Mouse (Mus musculus) hindbrain, embryonic 11.5 days (tissue): ENCODE measurements around the gene Nr4a1. TPM values are rescaled to one million over a fixed set of nuclear protein-coding genes. Genes with fewer than 3 reads are reported as not detected.
A peak's percentile ranks its signal among the peaks of the same experiment; 100 is the strongest.

Experiments used
- ATAC-seq: fragments of 200-750 bp; cut with Nextera tagmentation; 2 replicates; pipeline ENCODE4 v1.8.0; 2017; ENCODE audit warnings: mild to moderate bottlenecking, moderate TSS enrichment, moderate library complexity; ENCODE audit not compliant: low FRiP score
- DNase-seq: peaks from one replicate; pipeline ENCODE4 v3.0.0-alpha.2; 2015; ENCODE audit warnings: low spot score
- H3K27ac ChIP-seq: fragments of 300-500 bp; sonication (generic); 2 replicates; pipeline ENCODE4 v1.5.1; 2014; ENCODE audit warnings: mild to moderate bottlenecking, low read depth, low read length
- H3K27me3 ChIP-seq: fragments of 300-500 bp; sonication (generic); 2 replicates; pipeline ENCODE4 v1.6.1; 2014; ENCODE audit warnings: mild to moderate bottlenecking, low read length, moderate library complexity, mixed read lengths; ENCODE audit not compliant: control insufficient read depth, insufficient read depth
- H3K36me3 ChIP-seq: fragments of 300-500 bp; sonication (generic); 2 replicates; pipeline ENCODE4 v1.6.1; 2014; ENCODE audit warnings: mild to moderate bottlenecking, low read length, moderate library complexity, mixed read lengths; ENCODE audit not compliant: control insufficient read depth, insufficient read depth
- H3K4me1 ChIP-seq: fragments of 300-500 bp; sonication (generic); replicated peaks from 2 replicates; pipeline ENCODE4 v1.6.1; 2014; ENCODE audit warnings: low read length, mixed read lengths; ENCODE audit not compliant: control insufficient read depth, insufficient read depth
- H3K4me2 ChIP-seq: fragments of 300-500 bp; sonication (generic); replicated peaks from 2 replicates; pipeline ENCODE4 v1.6.1; 2014; ENCODE audit warnings: mild to moderate bottlenecking, low read depth, low read length
- H3K4me3 ChIP-seq: fragments of 300-500 bp; sonication (generic); 2 replicates; pipeline ENCODE4 v1.5.1; 2014; ENCODE audit warnings: low read depth, low read length
- H3K9ac ChIP-seq: fragments of 300-500 bp; sonication (generic); 2 replicates; pipeline ENCODE4 v1.6.1; 2014; ENCODE audit warnings: low read depth, low read length
- H3K9me3 ChIP-seq: fragments of 300-500 bp; sonication (generic); 2 replicates; pipeline ENCODE4 v1.6.1; 2016; ENCODE audit warnings: low read length; ENCODE audit not compliant: control insufficient read depth
- WGBS: fragments of 180-500 bp; shearing (Covaris S2); extraction: QIAGEN DNeasy Blood & Tissue Kit; methylation state at CpG from one replicate; pipeline ENCODE4 v1.1.7; 2014; 5-methylcytosine and 5-hydroxymethylcytosine counted together
- polyA plus RNA-seq: library from polyadenylated mRNA; unstranded; fragments of >200 nt; fragmentation: Nextera tagmentation; extraction: Ambion mirVana; gene quantifications from 2 replicates; pipeline ENCODE4 v1.2.1, GENCODE M21; 2014

The Nr4a1 gene
- 2.2 and 2.9 TPM in 2 replicates for polyA plus RNA-seq

GRCm38 (mm10) chr15:101253886-101254795 lies at the start of gene Nr4a1:
Gene Nr4a1, plus strand, starts transcription at chr15:101254269.
- H3K4me1 ChIP-seq: no peaks in the 10 kb centered on the region
- DNase-seq (peak; percentile 63), ATAC-seq (peak; percentile 76)
- peak within 1 kb of the TSS; percentile 17; the same call in 1 of the 2 replicates for H3K27ac ChIP-seq
- no peaks in the 10 kb centered on the region for H3K9me3 ChIP-seq
- H3K9ac ChIP-seq: peak within 1 kb of the TSS; percentile 74
- WGBS: under 1% methylated on average over 54 of the region's 82 CpGs
- H3K36me3 ChIP-seq: no peaks in the 10 kb centered on the region; the same call in 1 of the 2 replicates
- H3K4me3 ChIP-seq: peak within 1 kb of the TSS; percentile 57
- H3K27me3 ChIP-seq: no peaks in the 10 kb centered on the region
- H3K4me2 ChIP-seq: peak within 1 kb of the TSS; percentile 91

DNA sequence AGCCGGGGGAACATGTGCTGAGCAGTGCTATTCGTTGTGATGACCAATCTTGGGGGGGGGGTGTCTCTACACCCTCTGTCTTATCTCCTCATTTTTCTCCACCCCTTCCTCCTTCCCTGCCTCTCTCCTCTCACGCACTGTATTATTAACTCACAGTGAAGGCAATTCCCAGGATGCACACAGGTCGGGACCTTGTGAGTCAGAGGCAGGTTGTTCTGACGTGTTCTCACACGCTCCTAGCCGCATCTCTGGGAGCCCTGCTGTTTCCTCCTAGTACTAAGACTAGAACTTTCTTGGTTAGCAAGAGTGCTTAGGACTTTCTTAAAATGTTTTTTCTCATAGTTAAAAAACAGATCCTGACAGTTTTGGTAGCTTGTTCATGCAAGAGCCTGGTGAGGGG lies 49.3 kb upstream of the Nr4a1 start:
- Histone ChIP-seq H3K9ac (no peak overlapping the region), H3K4me1 (no peaks in the 10 kb centered on the region), H3K4me2 (no peak overlapping the region), H3K9me3 (no peaks in the 10 kb centered on the region), H3K4me3 (no peak overlapping the region), H3K27me3 (no peaks in the 10 kb centered on the region), H3K27ac (no peak overlapping the region), H3K36me3 (peaks cover 7% of the 10 kb centered on the region)
- ATAC-seq (no peak), DNase-seq (no peak)
- 90% methylated on average over 7 of the region's 7 CpGs for WGBS

- no peak overlapping the region for H3K9ac ChIP-seq
- H3K4me1 ChIP-seq: no peaks in the 10 kb centered on the region
- no peaks in the 10 kb centered on the region for H3K9me3 ChIP-seq
- no peaks in the 10 kb centered on the region for H3K36me3 ChIP-seq
- DNase-seq (peak; percentile 82), ATAC-seq (no peak)
- H3K4me3 ChIP-seq: no peak overlapping the region
- no peaks in the 10 kb centered on the region for H3K27me3 ChIP-seq
- no peak overlapping the region for H3K4me2 ChIP-seq
- 69% methylated on average over 6 of the region's 6 CpGs for WGBS
- no peak overlapping the region for H3K27ac ChIP-seq
Observed at GRCm38 (mm10) chr15:101210228-101210627, 43.8 kb upstream of the Nr4a1 start.

- DNase-seq: no peak
- Histone ChIP-seq H3K4me1 (no peaks in the 10 kb centered on the region), H3K9me3 (no peaks in the 10 kb centered on the region), H3K4me2 (no peak overlapping the region), H3K9ac (no peak overlapping the region), H3K36me3 (no peaks in the 10 kb centered on the region), H3K4me3 (no peak overlapping the region), H3K27ac (no peak overlapping the region), H3K27me3 (no peaks in the 10 kb centered on the region)
- WGBS: 95% methylated on average over 14 of the region's 14 CpGs
- ATAC-seq: no peak
Observed at GRCm38 (mm10) chr15:101210998-101211613, 43.0 kb upstream of the Nr4a1 start.

- H3K27me3 ChIP-seq: no peaks in the 10 kb centered on the region
- H3K4me3 ChIP-seq: no peak overlapping the region
- no peaks in the 10 kb centered on the region for H3K4me1 ChIP-seq
- H3K36me3 ChIP-seq: no peaks in the 10 kb centered on the region
- no peaks in the 10 kb centered on the region for H3K9me3 ChIP-seq
- H3K9ac ChIP-seq: no peak overlapping the region
- DNase-seq: no peak
- no peak overlapping the region for H3K27ac ChIP-seq
- 88% methylated on average over 14 of the region's 14 CpGs for WGBS
- no peak overlapping the region for H3K4me2 ChIP-seq
- no peak for ATAC-seq
Observed at GRCm38 (mm10) chr15:101212435-101212834, 41.6 kb upstream of the Nr4a1 start.

- no peak overlapping the region for H3K4me3 ChIP-seq
- WGBS: 73% methylated on average over 2 of the region's 2 CpGs
- H3K27ac ChIP-seq: no peak overlapping the region
- ATAC-seq (no peak), DNase-seq (no peak)
- no peaks in the 10 kb centered on the region for H3K36me3 ChIP-seq
- H3K4me1 ChIP-seq: no peaks in the 10 kb centered on the region
- no peaks in the 10 kb centered on the region for H3K9me3 ChIP-seq
- H3K9ac ChIP-seq: no peak overlapping the region
- no peak overlapping the region for H3K4me2 ChIP-seq
- no peaks in the 10 kb centered on the region for H3K27me3 ChIP-seq
Observed at GRCm38 (mm10) chr15:101215136-101215535, 38.9 kb upstream of the Nr4a1 start.

GRCm38 (mm10) chr15:101216036-101216435 lies 38.0 kb upstream of the Nr4a1 start:
- Histone ChIP-seq H3K4me1 (peaks cover 3% of the 10 kb centered on the region; the same call in 1 of the 2 replicates), H3K27ac (no peak overlapping the region), H3K4me3 (no peak overlapping the region), H3K9ac (no peak overlapping the region), H3K4me2 (no peak overlapping the region), H3K9me3 (no peaks in the 10 kb centered on the region), H3K36me3 (no peaks in the 10 kb centered on the region), H3K27me3 (no peaks in the 10 kb centered on the region)
- WGBS: 79% methylated on average over 4 of the region's 4 CpGs
- DNase-seq: no peak
- ATAC-seq: no peak

DNA sequence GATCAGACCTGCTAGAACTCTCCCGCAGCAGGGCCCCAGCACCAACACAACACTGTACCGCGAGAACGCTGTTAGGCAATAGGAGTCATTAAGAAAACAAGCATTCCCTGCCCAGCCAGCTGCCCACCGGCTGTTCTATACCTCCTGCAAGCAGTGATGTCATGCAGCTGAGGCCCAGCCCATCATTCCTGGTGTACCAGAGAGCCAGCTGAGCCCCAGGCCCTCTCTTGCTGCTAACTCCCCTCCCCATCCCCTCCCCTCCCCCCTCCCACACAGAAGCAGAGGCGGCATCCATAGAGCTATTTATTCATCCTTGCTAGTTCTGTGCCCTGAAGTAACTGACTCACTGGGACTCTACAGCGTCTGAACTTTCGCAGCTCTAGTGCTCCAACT lies 33.2 kb upstream of the Nr4a1 start:
- Histone ChIP-seq H3K27ac (peak overlapping the region; percentile 75), H3K4me3 (no peak overlapping the region), H3K4me2 (no peak overlapping the region), H3K27me3 (peaks cover 3% of the 10 kb centered on the region; the same call in 1 of the 2 replicates), H3K9me3 (no peaks in the 10 kb centered on the region), H3K9ac (no peak overlapping the region), H3K36me3 (no peaks in the 10 kb centered on the region), H3K4me1 (peaks cover 15% of the 10 kb centered on the region)
- DNase-seq (peak; percentile 76), ATAC-seq (peak; percentile 76)
- WGBS: 7% methylated on average over 8 of the region's 8 CpGs
